Mouse (Mus musculus) mouse trophoblast stem cell (cell line): ENCODE results near the gene Sgcd.

Source experiments
- in situ Hi-C, 2 experiments: fragments of 300-500 bp; cut with MseI, MboI; formaldehyde crosslinking; loops; 2 replicates in 1 of 2; 3 replicates in 1 of 2; pipeline ENCODE4 v1.15.1; 2025

Gene Sgcd

DNA sequence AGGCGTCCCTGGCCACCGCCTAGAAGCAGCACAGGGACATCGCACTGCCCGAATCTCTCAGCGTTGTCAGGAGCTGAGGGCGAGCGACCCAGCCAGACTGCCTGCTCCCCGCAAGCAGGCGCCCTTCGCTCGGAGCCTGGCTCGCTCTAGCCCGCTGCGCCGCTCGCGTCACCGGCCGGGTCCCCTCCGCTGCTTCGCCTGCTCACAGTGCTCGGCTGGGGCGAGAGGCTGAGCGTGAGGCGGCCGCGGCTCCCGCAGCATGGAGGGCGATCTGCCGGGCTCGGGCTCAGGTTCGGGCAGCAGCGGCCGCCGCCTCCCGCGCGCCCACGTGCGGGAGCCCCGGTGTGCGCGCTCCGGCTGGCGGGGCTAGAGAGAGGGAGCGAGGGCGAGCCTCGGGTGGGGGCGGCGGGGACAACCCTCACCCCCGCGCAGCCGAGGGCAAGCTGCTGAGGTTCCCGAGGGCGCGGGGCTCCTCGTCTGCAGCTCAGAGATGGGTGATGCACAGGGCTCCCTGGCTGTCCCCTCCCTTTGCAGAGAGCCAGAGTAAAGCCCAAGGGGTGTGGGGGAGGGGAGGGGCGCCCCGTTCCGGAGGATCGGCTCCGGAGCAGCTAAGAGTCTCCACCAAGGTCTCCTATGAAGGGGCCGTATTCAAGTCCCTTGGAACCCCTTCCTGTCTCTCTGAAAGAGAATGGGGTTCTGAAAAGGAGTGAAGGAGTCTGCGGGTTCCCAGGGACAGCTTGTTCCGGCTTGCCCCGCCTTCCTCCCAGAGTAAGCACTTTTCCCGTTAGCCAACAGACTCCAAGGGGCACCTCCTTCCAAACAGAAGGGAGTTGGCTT lies at the start of gene Sgcd:
Sgcd (minus strand) TSS at position 273 of the 837 bp plus-strand sequence.
- in situ Hi-C loops: no loop called here

DNA sequence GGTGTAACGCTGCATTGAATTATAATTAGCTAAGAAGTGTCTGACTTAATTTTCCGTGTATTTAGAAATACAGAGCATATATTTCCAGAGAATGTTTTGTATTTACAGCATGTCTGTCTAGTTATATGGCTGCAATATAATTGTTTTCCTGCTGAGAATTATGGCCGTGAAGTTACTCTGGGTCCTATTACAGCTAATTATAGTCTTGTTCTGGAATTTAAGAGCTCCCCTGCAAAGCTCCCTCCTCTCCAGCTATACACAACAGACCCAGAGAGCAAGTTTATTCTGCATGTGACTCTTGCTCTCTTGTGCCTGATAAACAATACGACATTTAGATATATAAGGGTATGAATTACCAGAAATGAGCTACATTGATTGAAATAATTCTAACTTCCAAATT lies 49.3 kb upstream of the Sgcd start:
- in situ Hi-C loops: no loop called here

GRCm38 (mm10) chr11:48012836-48013235 lies 24.1 kb upstream of the Sgcd start:
- in situ Hi-C loops: no loop called here

- in situ Hi-C loops: no loop called here
These were observed 454 bp downstream of the Sgcd start for GRCm38 (mm10) chr11:47988333-47988696.

GRCm38 (mm10) chr11:47987893-47988267 lies 889 bp downstream of the Sgcd start:
- in situ Hi-C loops: no loop called here

- in situ Hi-C loops: no loop called here
These were observed 1.4 kb downstream of the Sgcd start for GRCm38 (mm10) chr11:47987251-47987892.

- in situ Hi-C loops: no loop called here
These were observed 6.6 kb downstream of the Sgcd start for GRCm38 (mm10) chr11:47982152-47982551.

DNA sequence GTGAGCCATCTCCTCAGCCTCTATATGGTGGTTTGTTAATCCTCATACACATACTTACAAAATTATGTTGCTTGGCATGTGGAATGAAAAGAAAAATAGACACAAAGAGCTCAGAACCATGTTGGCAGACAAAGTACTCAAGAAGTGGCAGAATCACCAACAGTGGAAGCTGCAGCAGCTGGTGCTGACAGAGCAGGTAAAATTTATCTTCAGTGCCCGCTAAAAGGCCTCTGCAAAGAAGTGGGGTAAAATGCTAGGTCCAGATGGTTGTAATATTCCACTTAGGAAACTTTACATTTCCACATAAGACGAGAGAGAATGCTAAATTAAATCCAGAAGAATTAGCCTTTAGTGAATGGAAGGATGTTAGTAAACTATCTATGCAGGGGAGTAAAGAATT lies 7.7 kb downstream of the Sgcd start:
- in situ Hi-C loops: no loop called here

- in situ Hi-C loops: no loop called here
These were observed 35.5 kb downstream of the Sgcd start for GRCm38 (mm10) chr11:47953291-47953690.

DNA sequence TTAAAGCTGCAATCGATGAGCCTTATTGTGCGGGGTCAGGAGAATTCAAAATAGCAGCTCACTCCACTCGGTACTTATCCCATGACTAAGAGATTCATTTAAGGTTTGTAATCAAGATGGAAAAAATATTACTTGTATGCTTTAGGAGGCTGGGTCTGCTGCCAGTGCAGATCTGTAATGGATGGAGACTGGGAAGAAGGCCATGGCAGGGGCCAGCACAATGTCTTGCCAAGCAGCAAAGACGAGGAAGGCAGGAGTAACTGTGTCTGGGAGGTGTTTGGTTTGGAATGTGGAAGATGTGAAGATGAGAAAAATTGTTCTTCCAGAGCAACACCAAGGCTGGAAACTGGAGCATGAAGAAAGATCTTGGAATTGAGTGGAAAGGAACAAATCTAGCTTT lies 36.4 kb downstream of the Sgcd start:
- in situ Hi-C loops: no loop called here

- in situ Hi-C loops: no loop called here
These were observed 49.0 kb downstream of the Sgcd start for GRCm38 (mm10) chr11:47939795-47940194.

GRCm38 (mm10) chr11:47917616-47918015 lies 71.2 kb downstream of the Sgcd start:
- in situ Hi-C loops: no loop called here

DNA sequence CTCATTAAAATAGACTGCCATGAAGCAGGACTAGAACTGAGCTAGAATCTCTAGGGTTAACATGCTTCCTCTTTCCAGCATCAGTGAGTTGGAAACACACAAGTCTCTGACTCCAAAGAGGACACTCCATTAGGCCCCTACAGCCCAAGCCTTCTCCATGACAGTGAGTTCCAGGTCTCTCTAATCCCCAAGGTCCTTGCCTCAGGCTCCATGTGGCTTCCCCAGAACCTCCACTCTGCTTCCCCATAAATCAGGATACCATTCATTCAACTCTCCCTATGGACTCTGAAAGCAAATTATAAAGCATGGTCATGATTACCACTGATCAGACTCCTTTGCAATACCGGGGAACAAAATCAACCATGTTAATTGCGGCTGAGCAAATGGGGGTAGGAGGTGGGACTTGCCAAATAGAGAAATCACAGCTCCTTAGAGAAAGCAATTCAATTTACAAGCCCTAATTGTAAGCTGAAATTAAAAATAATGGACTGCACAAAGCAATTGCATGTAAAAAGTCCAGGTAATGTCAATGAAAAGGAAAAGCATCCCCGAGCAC lies 97.1 kb downstream of the Sgcd start:
- in situ Hi-C loops: no loop called here

DNA sequence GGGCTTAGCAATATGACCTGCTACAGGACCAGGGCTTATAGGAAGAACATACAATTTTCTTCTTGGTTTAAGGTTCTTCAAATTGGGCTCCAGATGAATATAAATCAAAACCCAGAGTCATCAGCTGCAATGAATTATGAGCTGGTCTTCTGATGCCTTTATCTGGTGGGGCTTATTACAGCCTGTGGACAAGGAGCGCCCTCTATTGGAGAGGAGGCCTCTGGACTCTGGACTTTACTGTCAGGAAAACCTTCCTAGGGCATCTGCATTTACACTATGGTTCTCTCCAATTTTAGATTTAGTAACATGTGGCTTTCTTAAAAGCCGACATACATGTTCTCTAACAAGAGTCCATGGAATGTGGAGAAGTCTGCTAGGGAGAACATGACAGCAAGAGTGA lies 98.5 kb downstream of the Sgcd start:
- in situ Hi-C loops: no loop called here

GRCm38 (mm10) chr11:47885310-47885709 lies 103.5 kb downstream of the Sgcd start:
- in situ Hi-C loops: no loop called here

- in situ Hi-C loops: no loop called here
These were observed 105.2 kb downstream of the Sgcd start for GRCm38 (mm10) chr11:47883545-47883944.

GRCm38 (mm10) chr11:47876633-47877170 lies 112.1 kb downstream of the Sgcd start:
- in situ Hi-C loops: no loop called here

GRCm38 (mm10) chr11:47845894-47846293 lies 142.9 kb downstream of the Sgcd start:
- in situ Hi-C loops: no loop called here

GRCm38 (mm10) chr11:47833283-47833682 lies 155.5 kb downstream of the Sgcd start:
- in situ Hi-C loops: no loop called here

DNA sequence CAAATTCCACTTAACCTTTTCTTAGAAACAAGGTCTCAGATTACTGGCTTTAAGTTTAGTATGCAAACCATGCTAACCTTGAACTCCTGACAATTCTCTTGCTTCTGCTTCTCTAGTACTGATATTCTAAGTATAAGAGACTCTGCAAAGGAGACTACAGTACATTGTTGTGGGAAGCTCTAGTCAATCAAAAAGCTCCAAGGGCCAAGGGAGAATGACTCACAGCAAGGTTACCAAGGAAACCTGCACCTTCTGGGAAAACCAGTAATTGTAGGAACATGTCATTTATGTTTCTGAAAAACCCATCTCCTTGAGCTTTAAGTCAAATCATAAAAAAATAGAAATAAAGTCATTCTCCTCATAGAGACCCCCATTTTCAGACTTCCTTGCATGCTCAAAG lies 178.5 kb downstream of the Sgcd start:
- in situ Hi-C loops: no loop called here

DNA sequence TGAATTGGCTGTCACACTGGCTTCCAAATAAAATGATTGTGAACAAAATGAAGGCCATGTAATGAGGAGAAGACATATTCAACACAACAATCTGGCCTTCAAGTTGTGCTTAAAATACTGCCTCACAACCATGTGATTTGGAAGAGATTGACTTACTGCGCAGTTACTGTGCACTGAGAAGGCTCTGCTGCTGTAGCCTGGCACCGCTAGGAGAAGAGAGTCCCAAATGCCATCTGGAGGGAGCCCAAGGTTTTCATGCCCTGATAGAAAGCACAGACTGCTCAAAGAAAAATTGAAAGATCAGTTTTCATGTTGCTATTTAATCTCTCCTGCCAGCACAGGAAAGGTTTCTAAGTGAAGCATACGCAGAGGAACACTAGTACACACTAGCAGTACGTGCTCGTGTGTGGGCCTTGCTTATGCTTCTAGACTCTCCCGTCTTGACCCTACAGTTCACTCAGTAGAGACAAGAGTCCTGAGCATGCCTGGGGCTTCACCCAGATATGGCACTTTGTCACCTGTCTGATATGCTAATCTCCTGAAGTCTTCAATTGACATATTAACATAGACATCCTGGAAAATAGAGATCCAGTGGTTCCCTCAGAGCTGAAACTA lies 184.6 kb downstream of the Sgcd start:
- in situ Hi-C loops: no loop called here

GRCm38 (mm10) chr11:47777916-47778226 lies 210.9 kb downstream of the Sgcd start:
- in situ Hi-C loops: no loop called here
